Mouse (Mus musculus): Measurements from ENCODE around the gene Cadm2.

Gene Cadm2

GRCm38 (mm10) chr16:67175386-67175785 is 445.3 kb downstream of the Cadm2 start:
- intact Hi-C loops (cut with DNase I) = no loop called here

GRCm38 (mm10) chr16:67162211-67162790 is 458.4 kb downstream of the Cadm2 start:
- intact Hi-C loops (cut with DNase I) = no loop called here

- intact Hi-C loops (cut with DNase I) = no loop called here
Observed at GRCm38 (mm10) chr16:67124811-67125210, 495.9 kb downstream of the Cadm2 start.

GRCm38 (mm10) chr16:67122532-67122931 is 498.2 kb downstream of the Cadm2 start:
- intact Hi-C loops (cut with DNase I) = no loop called here

GRCm38 (mm10) chr16:67121781-67122180 is 498.9 kb downstream of the Cadm2 start:
- intact Hi-C loops (cut with DNase I) = no loop called here

GRCm38 (mm10) chr16:67106478-67107061 is 514.1 kb downstream of the Cadm2 start:
- intact Hi-C loops (cut with DNase I) = no loop called here

- intact Hi-C loops (cut with DNase I) = no loop called here
Observed at GRCm38 (mm10) chr16:67096706-67097105, 524.0 kb downstream of the Cadm2 start.

- intact Hi-C loops (cut with DNase I) = no loop called here
Observed at GRCm38 (mm10) chr16:67095916-67096315, 524.8 kb downstream of the Cadm2 start.

GRCm38 (mm10) chr16:67089747-67090146 is 531.0 kb downstream of the Cadm2 start:
- intact Hi-C loops (cut with DNase I) = no loop called here

GRCm38 (mm10) chr16:67079318-67079717 is 541.4 kb downstream of the Cadm2 start:
- intact Hi-C loops (cut with DNase I) = no loop called here

GRCm38 (mm10) chr16:67076169-67076895 is 544.4 kb downstream of the Cadm2 start:
- intact Hi-C loops (cut with DNase I) = no loop called here

- intact Hi-C loops (cut with DNase I) = no loop called here
Observed at GRCm38 (mm10) chr16:67068461-67068860, 552.2 kb downstream of the Cadm2 start.

GRCm38 (mm10) chr16:67030918-67031317 is 589.8 kb downstream of the Cadm2 start:
- intact Hi-C loops (cut with DNase I) = no loop called here

GRCm38 (mm10) chr16:67019856-67020255 is 600.9 kb downstream of the Cadm2 start:
- intact Hi-C loops (cut with DNase I) = no loop called here

GRCm38 (mm10) chr16:67017710-67018109 is 603.0 kb downstream of the Cadm2 start:
- intact Hi-C loops (cut with DNase I) = no loop called here

- intact Hi-C loops (cut with DNase I) = no loop called here
Observed at GRCm38 (mm10) chr16:67003161-67003560, 617.5 kb downstream of the Cadm2 start.

- intact Hi-C loops (cut with DNase I) = no loop called here
Observed at GRCm38 (mm10) chr16:67001707-67002106, 619.0 kb downstream of the Cadm2 start.

GRCm38 (mm10) chr16:66997461-66997860 is 623.2 kb downstream of the Cadm2 start:
- intact Hi-C loops (cut with DNase I) = no loop called here

- intact Hi-C loops (cut with DNase I) = no loop called here
Observed at GRCm38 (mm10) chr16:66987741-66988140, 633.0 kb downstream of the Cadm2 start.

GRCm38 (mm10) chr16:66986879-66987278 is 633.8 kb downstream of the Cadm2 start:
- intact Hi-C loops (cut with DNase I) = no loop called here

GRCm38 (mm10) chr16:66970912-66971311 is 649.8 kb downstream of the Cadm2 start:
- intact Hi-C loops (cut with DNase I) = no loop called here

- intact Hi-C loops (cut with DNase I) = no loop called here
Observed at GRCm38 (mm10) chr16:66969520-66970144, 651.1 kb downstream of the Cadm2 start.

Data from adrenal gland (tissue).